Mouse (Mus musculus): ENCODE measurements around the gene Phf10. TPM values are rescaled to one million over a fixed set of nuclear protein-coding genes. Genes with fewer than 3 reads are reported as not detected.

Gene Phf10
- 44.9 TPM for polyA plus RNA-seq (2017; shearing (Covaris generic))

GRCm38 (mm10) chr17:14960951-14961556 is at the start of gene Phf10:
TSS of gene Phf10 (minus strand) at chr17:14961273.

GRCm38 (mm10) chr17:15009706-15010413 is 48.8 kb upstream of the Phf10 start, which contains the start of gene Gm3435:
TSS of gene Gm3435 (plus strand) at chr17:15010176.

GRCm38 (mm10) chr17:14978362-14979038 is 17.4 kb upstream of the Phf10 start, which contains the start of the genes 9030025P20Rik and Gm3417:
TSS of gene 9030025P20Rik (plus strand) at chr17:14978468.
TSS of gene Gm3417 (minus strand) at chr17:14978790.

GRCm38 (mm10) chr17:14943009-14943728 is 17.9 kb downstream of the Phf10 start, which contains the start of the genes Wdr27 and 1600012H06Rik:
TSS of gene Wdr27 (minus strand) at chr17:14943158.
TSS of gene 1600012H06Rik (plus strand) at chr17:14943184.

Other genes starting within 250 kb of the Phf10 start
- gene Wdr27, start 18.1 kb downstream of the Phf10 start, polyA plus RNA-seq (2017; shearing (Covaris generic)) = 0.51 TPM
- gene 1600012H06Rik, start 18.1 kb downstream of the Phf10 start, polyA plus RNA-seq (2017; shearing (Covaris generic)) = 29.8 TPM
- 21.7 TPM for gene 9030025P20Rik, start 17.2 kb upstream of the Phf10 start, polyA plus RNA-seq (2017; shearing (Covaris generic))
- gene Gm3417, start 17.5 kb upstream of the Phf10 start, polyA plus RNA-seq (2017; shearing (Covaris generic)) = not detected
- 13.5 TPM for gene Gm3435, start 48.9 kb upstream of the Phf10 start, polyA plus RNA-seq (2017; shearing (Covaris generic))
- gene Ermard, start 79.9 kb upstream of the Phf10 start, polyA plus RNA-seq (2017; shearing (Covaris generic)) = 161 TPM
- gene Tcte3, start 80.2 kb upstream of the Phf10 start, polyA plus RNA-seq (2017; shearing (Covaris generic)) = 2.8 TPM
- 2.7 TPM for gene Gm3448, start 80.3 kb upstream of the Phf10 start, polyA plus RNA-seq (2017; shearing (Covaris generic))